Mouse (Mus musculus) liver, embryonic 12.5 days (tissue): ENCODE data around the gene Mst1r. TPM values are rescaled to one million over a fixed set of nuclear protein-coding genes. Genes with fewer than 3 reads are reported as not detected.

Experiments used
- ATAC-seq: fragments of 200-750 bp; cut with Nextera tagmentation; 2 replicates; pipeline ENCODE4 v1.8.0; 2017; ENCODE audit warnings: moderate number of reproducible peaks, mild to moderate bottlenecking, moderate library complexity
- H3K27ac ChIP-seq: fragments of 300-500 bp; sonication (generic); 2 replicates; pipeline ENCODE4 v1.5.1; 2016; ENCODE audit warnings: mild to moderate bottlenecking
- H3K27me3 ChIP-seq: fragments of 300-500 bp; sonication (generic); replicated peaks from 2 replicates; pipeline ENCODE4 v1.6.1; 2016; ENCODE audit warnings: mild to moderate bottlenecking, moderate library complexity
- H3K36me3 ChIP-seq: fragments of 300-500 bp; sonication (generic); 2 replicates; pipeline ENCODE4 v1.6.1; 2016; ENCODE audit warnings: mild to moderate bottlenecking, moderate library complexity
- H3K4me1 ChIP-seq: fragments of 300-500 bp; sonication (generic); 2 replicates; pipeline ENCODE4 v1.6.1; 2016
- H3K4me2 ChIP-seq: fragments of 300-500 bp; sonication (generic); 2 replicates; pipeline ENCODE4 v1.6.1; 2016; ENCODE audit warnings: mild to moderate bottlenecking, moderate library complexity
- H3K4me3 ChIP-seq: fragments of 300-500 bp; sonication (generic); 2 replicates; pipeline ENCODE4 v1.5.1; 2016; ENCODE audit warnings: mild to moderate bottlenecking, moderate library complexity
- H3K9ac ChIP-seq: fragments of 300-500 bp; sonication (generic); 2 replicates; pipeline ENCODE4 v1.6.1; 2016; ENCODE audit warnings: mild to moderate bottlenecking, moderate library complexity
- H3K9me3 ChIP-seq: fragments of 300-500 bp; sonication (generic); replicated peaks from 2 replicates; pipeline ENCODE4 v1.6.1; 2016; ENCODE audit warnings: mild to moderate bottlenecking, moderate library complexity
- WGBS: fragments of 180-500 bp; shearing (Covaris S2); methylation state at CpG from one replicate; pipeline ENCODE4 v1.1.7; 2016; ENCODE audit not compliant: insufficient replicate concordance; 5-methylcytosine and 5-hydroxymethylcytosine counted together
- polyA plus RNA-seq: library from polyadenylated mRNA; unstranded; fragments of >200 nt; fragmentation: Nextera tagmentation; extraction: Ambion mirVana; gene quantifications from 2 replicates; pipeline ENCODE4 v1.2.1, GENCODE M21; 2016

Mst1r gene
- polyA plus RNA-seq, 1 experiment from 2014 or later = 0.92 TPM

- H3K9me3 ChIP-seq = no peaks in the 10 kb centered on the region
- H3K4me2 ChIP-seq = no peak overlapping the region
- H3K9ac ChIP-seq = no peak overlapping the region
- H3K4me3 ChIP-seq = no peak overlapping the region
- ATAC-seq = no peak
- H3K36me3 ChIP-seq = no peaks in the 10 kb centered on the region
- no peak overlapping the region for H3K27ac ChIP-seq
- H3K4me1 ChIP-seq = no peaks in the 10 kb centered on the region
- 39% methylated on average over 13 of the region's 13 CpGs for WGBS
- peaks cover 68% of the 10 kb centered on the region for H3K27me3 ChIP-seq
Measured at GRCm38 (mm10) chr9:107917895-107918608, 11.4 kb downstream of the Mst1r start.

GRCm38 (mm10) chr9:107918884-107919283, 12.2 kb downstream of the Mst1r start:
- no peaks in the 10 kb centered on the region for H3K36me3 ChIP-seq
- no peak overlapping the region for H3K9ac ChIP-seq
- H3K27me3 ChIP-seq = peaks cover 70% of the 10 kb centered on the region
- H3K9me3 ChIP-seq = no peaks in the 10 kb centered on the region
- H3K4me1 ChIP-seq = peaks cover 3% of the 10 kb centered on the region; the same call in 1 of the 2 replicates
- WGBS = 55% methylated on average over 6 of the region's 6 CpGs
- no peak overlapping the region for H3K4me2 ChIP-seq
- ATAC-seq = no peak
- H3K4me3 ChIP-seq = no peak overlapping the region
- no peak overlapping the region for H3K27ac ChIP-seq

DNA sequence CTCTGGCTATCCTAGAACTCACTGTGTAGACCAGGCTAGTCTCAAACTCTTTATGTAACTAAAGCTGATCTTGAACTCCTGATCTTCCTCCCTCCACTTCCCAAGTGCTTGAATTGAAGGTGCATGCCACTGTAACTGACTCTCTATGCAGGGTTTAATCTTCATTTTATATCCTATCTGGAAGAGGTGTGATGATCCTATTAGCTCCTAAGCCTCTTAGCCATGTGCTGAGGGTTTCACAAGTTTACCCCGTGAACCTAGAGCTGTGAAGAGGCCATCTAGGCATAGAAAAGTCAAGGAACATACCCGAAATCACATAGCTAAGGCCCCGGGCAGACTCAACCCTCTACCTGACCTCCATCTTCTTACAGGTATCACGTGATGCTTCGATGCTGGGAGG, 12.8 kb downstream of the Mst1r start:
- H3K4me1 ChIP-seq = peaks cover 3% of the 10 kb centered on the region; the same call in 1 of the 2 replicates

DNA sequence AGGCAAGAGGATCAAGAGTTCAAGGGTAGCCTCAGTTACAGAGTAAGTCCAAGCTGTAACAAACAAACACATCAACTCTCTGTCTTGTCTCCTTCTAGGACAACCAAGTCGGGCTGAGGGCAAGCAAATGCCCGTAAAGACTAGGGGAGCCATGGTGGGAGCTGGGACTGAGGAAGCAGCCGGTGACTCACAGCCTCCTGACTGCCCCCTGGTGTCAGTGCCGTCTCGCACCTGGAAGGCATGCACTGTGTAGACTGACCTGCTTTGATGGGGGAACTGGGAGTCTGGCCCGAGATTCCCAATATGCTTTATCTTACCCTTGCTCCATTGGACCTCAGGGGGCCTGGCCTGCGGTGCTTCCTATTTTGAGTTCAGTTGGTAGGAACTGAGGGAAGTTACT, 16.3 kb downstream of the Mst1r start:
- Histone ChIP-seq H3K9me3 (no peaks in the 10 kb centered on the region), H3K36me3 (no peaks in the 10 kb centered on the region), H3K27me3 (peaks cover 55% of the 10 kb centered on the region), H3K4me3 (no peak overlapping the region), H3K4me1 (peaks cover 7% of the 10 kb centered on the region; the same call in 1 of the 2 replicates), H3K4me2 (no peak overlapping the region), H3K9ac (no peak overlapping the region), H3K27ac (no peak overlapping the region)
- 24% methylated on average over 7 of the region's 7 CpGs for WGBS
- ATAC-seq = no peak

More for the DNA sequence above, 12.8 kb downstream of the Mst1r start:
- peaks cover 70% of the 10 kb centered on the region for H3K27me3 ChIP-seq
- no peak for ATAC-seq
- no peak overlapping the region for H3K9ac ChIP-seq
- no peaks in the 10 kb centered on the region for H3K9me3 ChIP-seq
- no peak overlapping the region for H3K4me2 ChIP-seq
- H3K36me3 ChIP-seq = no peaks in the 10 kb centered on the region
- no peak overlapping the region for H3K4me3 ChIP-seq
- H3K27ac ChIP-seq = no peak overlapping the region
- WGBS = 64% methylated on average over 5 of the region's 5 CpGs

DNA sequence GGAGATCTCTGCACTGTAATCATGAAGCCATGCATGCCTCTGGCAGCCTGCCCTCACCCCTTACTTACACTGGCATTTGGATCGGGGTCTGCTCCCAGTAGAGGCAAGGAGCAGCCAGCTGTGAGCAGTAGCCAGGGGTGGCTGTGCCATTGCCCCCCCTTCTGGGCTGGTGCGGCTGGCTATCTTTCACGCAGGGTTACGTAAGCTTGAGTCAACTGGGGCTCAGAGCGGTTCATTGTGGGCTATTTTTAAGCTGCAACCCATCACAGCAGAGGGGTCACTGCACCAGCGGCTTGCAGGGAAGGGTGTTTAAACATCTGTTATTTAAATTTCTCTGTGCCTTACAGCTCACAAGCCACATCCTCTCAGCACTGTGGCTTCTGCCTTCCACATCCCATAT, 17.3 kb downstream of the Mst1r start:
- no peak overlapping the region for H3K27ac ChIP-seq
- H3K4me1 ChIP-seq = peaks cover 11% of the 10 kb centered on the region; the same call in 1 of the 2 replicates
- H3K27me3 ChIP-seq = peaks cover 53% of the 10 kb centered on the region
- 39% methylated on average over 6 of the region's 6 CpGs for WGBS
- no peak overlapping the region for H3K9ac ChIP-seq
- H3K36me3 ChIP-seq = no peaks in the 10 kb centered on the region
- H3K4me2 ChIP-seq = no peak overlapping the region
- no peak overlapping the region for H3K4me3 ChIP-seq
- no peaks in the 10 kb centered on the region for H3K9me3 ChIP-seq
- ATAC-seq = peak; percentile 15; the same call in 1 of the 2 replicates

GRCm38 (mm10) chr9:107925251-107925650, 18.6 kb downstream of the Mst1r start:
- H3K4me1 ChIP-seq = peaks cover 11% of the 10 kb centered on the region; the same call in 1 of the 2 replicates
- H3K9ac ChIP-seq = no peak overlapping the region
- H3K27me3 ChIP-seq = peaks cover 49% of the 10 kb centered on the region
- H3K4me2 ChIP-seq = no peak overlapping the region
- no peak for ATAC-seq
- H3K9me3 ChIP-seq = no peaks in the 10 kb centered on the region
- H3K36me3 ChIP-seq = no peaks in the 10 kb centered on the region
- no peak overlapping the region for H3K27ac ChIP-seq
- WGBS = 34% methylated on average over 3 of the region's 3 CpGs
- H3K4me3 ChIP-seq = no peak overlapping the region

DNA sequence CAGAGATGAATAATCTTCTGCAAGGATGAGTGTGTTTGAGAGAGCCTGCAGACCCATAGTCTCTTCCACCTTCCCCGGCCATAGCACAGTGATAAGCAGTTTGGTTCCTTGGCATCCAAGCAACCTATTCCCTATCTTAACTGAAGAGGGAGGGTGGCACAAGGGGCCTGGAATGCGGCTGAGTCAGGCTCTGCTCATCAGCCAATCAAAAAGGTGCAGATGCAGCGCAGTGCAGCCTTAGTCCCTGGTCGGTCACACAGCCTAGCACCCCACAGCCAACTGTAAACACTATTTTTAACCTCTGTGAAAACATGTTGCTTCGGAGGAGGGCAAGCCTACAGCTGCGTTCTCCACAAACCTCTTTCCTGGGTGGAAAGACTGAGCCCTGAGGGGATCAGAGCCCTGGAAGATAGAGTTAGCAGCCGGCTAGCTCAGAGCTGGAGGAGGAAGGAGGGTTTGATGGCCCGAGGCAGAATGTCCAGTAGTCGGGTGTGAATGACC, 20.3 kb downstream of the Mst1r start:
- no peak overlapping the region for H3K27ac ChIP-seq
- H3K9me3 ChIP-seq = no peaks in the 10 kb centered on the region
- peaks cover 11% of the 10 kb centered on the region; the same call in 1 of the 2 replicates for H3K4me1 ChIP-seq
- H3K4me2 ChIP-seq = no peak overlapping the region
- no peaks in the 10 kb centered on the region for H3K36me3 ChIP-seq
- H3K4me3 ChIP-seq = no peak overlapping the region
- no peak overlapping the region for H3K9ac ChIP-seq
- H3K27me3 ChIP-seq = peaks cover 64% of the 10 kb centered on the region
- no peak for ATAC-seq
- WGBS = 35% methylated on average over 9 of the region's 9 CpGs

DNA sequence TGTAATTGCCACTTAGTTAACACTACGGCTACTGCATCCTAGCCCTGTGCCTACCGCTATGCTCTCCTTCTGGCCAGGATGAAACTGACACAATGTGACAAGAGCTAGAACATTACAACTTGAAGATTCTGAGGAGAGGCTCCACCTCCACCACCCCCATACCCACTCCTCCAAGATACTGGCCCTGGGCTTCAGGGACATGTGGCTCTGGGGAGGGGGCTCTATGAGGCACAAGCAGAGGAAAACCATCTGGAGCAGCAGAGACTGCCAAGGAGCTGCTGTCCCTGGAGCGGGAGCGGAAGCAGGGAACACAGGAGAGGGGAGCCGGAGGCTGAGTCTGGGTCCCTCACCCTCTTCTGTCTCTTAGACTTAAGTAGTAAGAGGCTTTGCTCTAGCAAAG, 21.1 kb downstream of the Mst1r start:
- Histone ChIP-seq H3K36me3 (no peaks in the 10 kb centered on the region), H3K4me2 (no peak overlapping the region), H3K9me3 (no peaks in the 10 kb centered on the region), H3K27ac (no peak overlapping the region), H3K27me3 (peaks cover 70% of the 10 kb centered on the region), H3K4me1 (peaks cover 11% of the 10 kb centered on the region; the same call in 1 of the 2 replicates), H3K9ac (no peak overlapping the region), H3K4me3 (no peak overlapping the region)
- no peak for ATAC-seq
- WGBS = 80% methylated on average over 5 of the region's 5 CpGs

DNA sequence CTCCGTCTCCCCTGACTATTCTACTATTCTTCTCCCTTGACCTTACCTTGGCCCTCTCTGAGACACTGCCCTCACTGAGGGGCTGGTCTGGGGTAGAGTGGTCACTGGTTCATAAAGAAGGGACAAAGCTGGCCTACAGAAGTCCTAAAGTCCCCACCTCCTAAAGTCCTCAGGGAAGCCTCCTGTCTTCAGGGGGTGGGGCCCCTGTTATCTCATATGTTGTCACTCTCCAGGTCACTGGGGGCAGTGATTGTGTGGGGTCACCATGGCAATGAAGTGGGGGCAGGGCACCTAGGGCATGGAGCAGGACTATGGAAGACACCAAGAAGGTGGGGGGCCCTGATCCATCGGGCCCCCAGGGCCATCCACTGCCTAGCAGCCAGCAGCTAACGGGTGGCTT, 21.5 kb downstream of the Mst1r start, which contains the start of gene Actl11:
Actl11 (plus strand) TSS at position 301 of the 400 bp plus-strand sequence.
- no peak within 1 kb of the TSS for H3K4me3 ChIP-seq
- H3K9ac ChIP-seq = no peak within 1 kb of the TSS
- H3K4me1 ChIP-seq = peaks cover 11% of the 10 kb centered on the region; the same call in 1 of the 2 replicates
- peaks cover 71% of the 10 kb centered on the region for H3K27me3 ChIP-seq
- H3K9me3 ChIP-seq = no peaks in the 10 kb centered on the region
- H3K4me2 ChIP-seq = no peak within 1 kb of the TSS
- no peaks in the 10 kb centered on the region for H3K36me3 ChIP-seq
- no peak within 1 kb of the TSS for H3K27ac ChIP-seq
- ATAC-seq = no peak; the same call in 1 of the 2 replicates
- WGBS = 57% methylated on average over 3 of the region's 3 CpGs

DNA sequence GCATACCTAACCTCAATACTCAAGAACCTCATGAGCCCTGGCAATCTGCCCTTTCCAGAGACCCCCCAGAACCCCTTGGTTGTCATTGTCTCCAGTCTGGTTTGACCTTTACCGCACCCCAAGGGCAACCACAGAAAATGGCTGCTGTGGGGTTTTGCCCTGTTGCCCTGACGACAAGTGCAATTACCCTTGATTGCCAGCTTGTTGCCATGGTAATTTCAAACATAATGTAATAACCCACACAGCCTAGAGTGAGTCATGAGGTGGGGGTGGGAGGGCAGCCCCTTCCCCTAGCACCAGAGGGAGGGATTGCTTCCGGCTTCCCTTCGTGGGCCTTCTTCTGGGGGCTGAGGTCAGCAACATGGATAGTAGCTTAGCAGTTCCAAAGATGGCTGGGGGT, 25.5 kb downstream of the Mst1r start:
- H3K27ac ChIP-seq = no peak overlapping the region
- H3K9ac ChIP-seq = no peak overlapping the region
- no peaks in the 10 kb centered on the region for H3K9me3 ChIP-seq
- no peaks in the 10 kb centered on the region for H3K36me3 ChIP-seq
- WGBS = 69% methylated on average over 4 of the region's 4 CpGs
- no peak for ATAC-seq
- H3K4me1 ChIP-seq = peaks cover 17% of the 10 kb centered on the region
- peaks cover 86% of the 10 kb centered on the region for H3K27me3 ChIP-seq
- no peak overlapping the region for H3K4me3 ChIP-seq
- no peak overlapping the region for H3K4me2 ChIP-seq

GRCm38 (mm10) chr9:107934146-107934545, 27.5 kb downstream of the Mst1r start:
- no peak for ATAC-seq
- Histone ChIP-seq H3K27ac (no peak overlapping the region), H3K4me1 (peaks cover 10% of the 10 kb centered on the region), H3K4me3 (no peak overlapping the region), H3K9ac (no peak overlapping the region), H3K9me3 (no peaks in the 10 kb centered on the region), H3K4me2 (no peak overlapping the region), H3K27me3 (peaks cover 91% of the 10 kb centered on the region), H3K36me3 (no peaks in the 10 kb centered on the region)
- WGBS = 77% methylated on average over 11 of the region's 11 CpGs

- no peak for ATAC-seq
- Histone ChIP-seq H3K36me3 (no peaks in the 10 kb centered on the region), H3K9ac (peak within 1 kb of the TSS; percentile 48; the same call in 1 of the 2 replicates), H3K4me1 (peaks cover 10% of the 10 kb centered on the region), H3K27ac (no peak within 1 kb of the TSS), H3K9me3 (no peaks in the 10 kb centered on the region), H3K4me3 (peak within 1 kb of the TSS; percentile 40), H3K27me3 (peaks cover 96% of the 10 kb centered on the region), H3K4me2 (peak within 1 kb of the TSS; percentile 68)
- 38% methylated on average over 3 of the region's 3 CpGs for WGBS
Measured at GRCm38 (mm10) chr9:107935374-107935773, 28.7 kb downstream of the Mst1r start, which contains the start of gene Camkv. TSS of gene Camkv (plus strand) at chr9:107935674.
